Mouse (Mus musculus): Measurements from ENCODE around the gene Tbxa2r. TPM values are rescaled to one million over a fixed set of nuclear protein-coding genes. Genes with fewer than 3 reads are reported as not detected.

Tbxa2r gene
- polyA plus RNA-seq, 1 experiment from 2014 or later: 3.7 TPM

- Histone ChIP-seq H3K4me1 (ENCODE audit: control insufficient read depth, insufficient read depth, low read length) (peaks cover 20% of the 10 kb centered on the region), H3K9ac (replicated peaks; ENCODE audit: low read length) (no peak overlapping the region), H3K4me3 (replicated peaks; ENCODE audit: low read depth, low read length) (no peak overlapping the region), H3K4me2 (ENCODE audit: low read length) (no peak overlapping the region), H3K36me3 (ENCODE audit: control insufficient read depth, insufficient read depth, low read length) (peaks cover 37% of the 10 kb centered on the region), H3K27me3 (ENCODE audit: control insufficient read depth, insufficient read depth, low read length) (no peaks in the 10 kb centered on the region), H3K27ac (replicated peaks; ENCODE audit: low read depth, low read length) (no peak overlapping the region), H3K9me3 (ENCODE audit: control insufficient read depth, low read length) (no peaks in the 10 kb centered on the region)
- no peak for DNase-seq
- no peak for ATAC-seq (ENCODE audit: low FRiP score, low TSS enrichment)
- 96% methylated on average over 10 of the region's 10 CpGs for WGBS
Observed at GRCm38 (mm10) chr10:81375322-81375721, 46.8 kb downstream of the Tbxa2r start.

GRCm38 (mm10) chr10:81376561-81377361 lies 48.2 kb downstream of the Tbxa2r start:
- Histone ChIP-seq H3K4me3 (replicated peaks; ENCODE audit: low read depth, low read length) (peak overlapping the region; percentile 85), H3K4me1 (ENCODE audit: control insufficient read depth, insufficient read depth, low read length) (peaks cover 20% of the 10 kb centered on the region), H3K9me3 (ENCODE audit: control insufficient read depth, low read length) (no peaks in the 10 kb centered on the region), H3K27ac (replicated peaks; ENCODE audit: low read depth, low read length) (no peak overlapping the region), H3K36me3 (ENCODE audit: control insufficient read depth, insufficient read depth, low read length) (peaks cover 24% of the 10 kb centered on the region), H3K27me3 (ENCODE audit: control insufficient read depth, insufficient read depth, low read length) (no peaks in the 10 kb centered on the region), H3K9ac (replicated peaks; ENCODE audit: low read length) (peak overlapping the region; percentile 92; the same call in 1 of the 2 replicates), H3K4me2 (ENCODE audit: low read length) (peak overlapping the region; percentile 91)
- DNase-seq (no peak), ATAC-seq (ENCODE audit: low FRiP score, low TSS enrichment) (no peak)
- 45% methylated on average over 6 of the region's 6 CpGs for WGBS

- H3K36me3 ChIP-seq (ENCODE audit: control insufficient read depth, insufficient read depth, low read length): peaks cover 24% of the 10 kb centered on the region
- peak overlapping the region; percentile 85 for H3K4me3 ChIP-seq (replicated peaks; ENCODE audit: low read depth, low read length)
- H3K9ac ChIP-seq (replicated peaks; ENCODE audit: low read length): peak overlapping the region; percentile 92
- WGBS: 65% methylated on average over 2 of the region's 2 CpGs
- H3K27ac ChIP-seq (replicated peaks; ENCODE audit: low read depth, low read length): no peak overlapping the region
- H3K27me3 ChIP-seq (ENCODE audit: control insufficient read depth, insufficient read depth, low read length): no peaks in the 10 kb centered on the region
- no peak for ATAC-seq (ENCODE audit: low FRiP score, low TSS enrichment)
- no peak for DNase-seq
- H3K4me2 ChIP-seq (ENCODE audit: low read length): peak overlapping the region; percentile 91
- H3K4me1 ChIP-seq (ENCODE audit: control insufficient read depth, insufficient read depth, low read length): peaks cover 20% of the 10 kb centered on the region
- no peaks in the 10 kb centered on the region for H3K9me3 ChIP-seq (ENCODE audit: control insufficient read depth, low read length)
Observed at GRCm38 (mm10) chr10:81377362-81377664, 48.8 kb downstream of the Tbxa2r start.

GRCm38 (mm10) chr10:81377793-81378552 lies 49.4 kb downstream of the Tbxa2r start, which contains the start of gene Fzr1:
Fzr1 (minus strand) TSS chr10:81378516.
- Histone ChIP-seq H3K27me3 (ENCODE audit: control insufficient read depth, insufficient read depth, low read length) (no peaks in the 10 kb centered on the region), H3K4me1 (ENCODE audit: control insufficient read depth, insufficient read depth, low read length) (peaks cover 20% of the 10 kb centered on the region), H3K9ac (replicated peaks; ENCODE audit: low read length) (peak within 1 kb of the TSS; percentile 92), H3K9me3 (ENCODE audit: control insufficient read depth, low read length) (no peaks in the 10 kb centered on the region), H3K36me3 (ENCODE audit: control insufficient read depth, insufficient read depth, low read length) (peaks cover 21% of the 10 kb centered on the region), H3K4me2 (ENCODE audit: low read length) (peak within 1 kb of the TSS; percentile 91), H3K4me3 (replicated peaks; ENCODE audit: low read depth, low read length) (peak within 1 kb of the TSS; percentile 85), H3K27ac (replicated peaks; ENCODE audit: low read depth, low read length) (peak within 1 kb of the TSS; percentile 85)
- no peak for DNase-seq
- ATAC-seq (ENCODE audit: low FRiP score, low TSS enrichment): peak; percentile 49
- WGBS: under 1% methylated on average over 58 of the region's 59 CpGs

- H3K4me3 ChIP-seq (replicated peaks; ENCODE audit: low read depth, low read length): peak overlapping the region; percentile 85
- peak overlapping the region; percentile 92 for H3K9ac ChIP-seq (replicated peaks; ENCODE audit: low read length)
- H3K27me3 ChIP-seq (ENCODE audit: control insufficient read depth, insufficient read depth, low read length): no peaks in the 10 kb centered on the region
- DNase-seq (peak; percentile 100), ATAC-seq (ENCODE audit: low FRiP score, low TSS enrichment) (peak; percentile 98)
- peaks cover 14% of the 10 kb centered on the region for H3K36me3 ChIP-seq (ENCODE audit: control insufficient read depth, insufficient read depth, low read length)
- peak overlapping the region; percentile 63 for H3K4me2 ChIP-seq (ENCODE audit: low read length)
- WGBS: under 1% methylated on average over 46 of the region's 46 CpGs
- H3K9me3 ChIP-seq (ENCODE audit: control insufficient read depth, low read length): no peaks in the 10 kb centered on the region
- peak overlapping the region; percentile 85 for H3K27ac ChIP-seq (replicated peaks; ENCODE audit: low read depth, low read length)
- peaks cover 20% of the 10 kb centered on the region for H3K4me1 ChIP-seq (ENCODE audit: control insufficient read depth, insufficient read depth, low read length)
Observed at GRCm38 (mm10) chr10:81378553-81379182, 50.1 kb downstream of the Tbxa2r start.

GRCm38 (mm10) chr10:81379183-81379553 lies 50.6 kb downstream of the Tbxa2r start:
- no peak for DNase-seq
- Histone ChIP-seq H3K4me3 (replicated peaks; ENCODE audit: low read depth, low read length) (peak overlapping the region; percentile 85), H3K4me2 (ENCODE audit: low read length) (peak overlapping the region; percentile 63), H3K36me3 (ENCODE audit: control insufficient read depth, insufficient read depth, low read length) (peaks cover 9% of the 10 kb centered on the region; the same call in 1 of the 2 replicates), H3K27ac (replicated peaks; ENCODE audit: low read depth, low read length) (peak overlapping the region; percentile 72), H3K9me3 (ENCODE audit: control insufficient read depth, low read length) (no peaks in the 10 kb centered on the region), H3K4me1 (ENCODE audit: control insufficient read depth, insufficient read depth, low read length) (peaks cover 20% of the 10 kb centered on the region), H3K27me3 (ENCODE audit: control insufficient read depth, insufficient read depth, low read length) (no peaks in the 10 kb centered on the region), H3K9ac (replicated peaks; ENCODE audit: low read length) (no peak overlapping the region; the same call in 1 of the 2 replicates)
- ATAC-seq (ENCODE audit: low FRiP score, low TSS enrichment): no peak
- 61% methylated on average over 3 of the region's 3 CpGs for WGBS

GRCm38 (mm10) chr10:81379809-81380378 lies 51.4 kb downstream of the Tbxa2r start:
- Histone ChIP-seq H3K27ac (replicated peaks; ENCODE audit: low read depth, low read length) (no peak overlapping the region), H3K9me3 (ENCODE audit: control insufficient read depth, low read length) (no peaks in the 10 kb centered on the region), H3K27me3 (ENCODE audit: control insufficient read depth, insufficient read depth, low read length) (no peaks in the 10 kb centered on the region), H3K4me2 (ENCODE audit: low read length) (no peak overlapping the region), H3K4me1 (ENCODE audit: control insufficient read depth, insufficient read depth, low read length) (peaks cover 22% of the 10 kb centered on the region), H3K36me3 (ENCODE audit: control insufficient read depth, insufficient read depth, low read length) (peaks cover 5% of the 10 kb centered on the region; the same call in 1 of the 2 replicates), H3K4me3 (replicated peaks; ENCODE audit: low read depth, low read length) (no peak overlapping the region), H3K9ac (replicated peaks; ENCODE audit: low read length) (no peak overlapping the region)
- no peak for DNase-seq
- 96% methylated on average over 6 of the region's 6 CpGs for WGBS
- no peak for ATAC-seq (ENCODE audit: low FRiP score, low TSS enrichment)

GRCm38 (mm10) chr10:81382039-81382438 lies 53.5 kb downstream of the Tbxa2r start:
- ATAC-seq (ENCODE audit: low FRiP score, low TSS enrichment) (no peak), DNase-seq (no peak)
- no peak overlapping the region for H3K27ac ChIP-seq (replicated peaks; ENCODE audit: low read depth, low read length)
- no peaks in the 10 kb centered on the region for H3K9me3 ChIP-seq (ENCODE audit: control insufficient read depth, low read length)
- 89% methylated on average over 5 of the region's 5 CpGs for WGBS
- peaks cover 20% of the 10 kb centered on the region for H3K4me1 ChIP-seq (ENCODE audit: control insufficient read depth, insufficient read depth, low read length)
- H3K36me3 ChIP-seq (ENCODE audit: control insufficient read depth, insufficient read depth, low read length): peaks cover 13% of the 10 kb centered on the region
- H3K4me2 ChIP-seq (ENCODE audit: low read length): no peak overlapping the region
- no peak overlapping the region for H3K9ac ChIP-seq (replicated peaks; ENCODE audit: low read length)
- no peaks in the 10 kb centered on the region for H3K27me3 ChIP-seq (ENCODE audit: control insufficient read depth, insufficient read depth, low read length)
- no peak overlapping the region for H3K4me3 ChIP-seq (replicated peaks; ENCODE audit: low read depth, low read length)

Measured in midbrain, embryonic 14.5 days (tissue).